ENCODE assay signal across 7 mouse cellular contexts in genomic region chr11:100408076-100408834, GRCm38 (mm10). TPM values are rescaled to one million over a fixed set of nuclear protein-coding genes. Genes with fewer than 3 reads are reported as not detected.
DNase-seq lines count a peak whose midpoint lies in the region; ATAC-seq and TF ChIP-seq lines count a peak whose summit lies in the region.

No protein-coding gene starts in this region.

- no peak overlapping the region for H3K9ac ChIP-seq in hindbrain, embryonic 14.5 days
- H3K9ac ChIP-seq in liver, adult 2 months (ENCODE audit: low read depth, low read length) = no peak overlapping the region

- DNase-seq in urinary bladder, postnatal 36 days (ENCODE audit: low spot score in 2 of 2) = peak; percentile 64 to 78
- no peak for DNase-seq in urinary bladder, postnatal 10 days (ENCODE audit: low spot score)
- peak; percentile 73 to 86 for DNase-seq in adrenal gland, postnatal 36 days
- peak; percentile 67 for DNase-seq in hindbrain, embryonic 14.5 days (ENCODE audit: low spot score)
- peak; percentile 46 for DNase-seq in liver, adult 2 months (ENCODE audit: extremely low read depth, low read depth, low spot score)

- no peak overlapping the region for H3K4me3 ChIP-seq in embryonic fibroblast, embryonic 13.5 days (ENCODE audit: insufficient read depth, low read length)
- no peak overlapping the region for H3K4me3 ChIP-seq in hindbrain, embryonic 14.5 days (replicated peaks; ENCODE audit: low read length)
- no peak overlapping the region for H3K4me3 ChIP-seq in liver, adult 2 months (ENCODE audit: insufficient read depth, low read depth, low read length)
- no peak overlapping the region for H3K4me3 ChIP-seq in small intestine, adult 2 months (ENCODE audit: low read depth, low read length)

- no peaks in the 10 kb centered on the region for H3K27me3 ChIP-seq in hindbrain, embryonic 14.5 days (ENCODE audit: control insufficient read depth, insufficient read depth, low read length)
- no peaks in the 10 kb centered on the region for H3K27me3 ChIP-seq in liver, adult 2 months (ENCODE audit: control insufficient read depth, insufficient read depth, low read length)
- H3K27me3 ChIP-seq in small intestine, adult 2 months (ENCODE audit: control insufficient read depth, insufficient read depth, low read length) = no peaks in the 10 kb centered on the region

- WGBS in hindbrain, embryonic 14.5 days = 47% methylated on average over 10 of the region's 10 CpGs
- 38% methylated on average over 10 of the region's 10 CpGs for WGBS in liver, adult 2 months
- WGBS in small intestine, adult 2 months = 31% methylated on average over 10 of the region's 10 CpGs

- peaks cover 12% of the 10 kb centered on the region for H3K36me3 ChIP-seq in hindbrain, embryonic 14.5 days (replicated peaks; ENCODE audit: control insufficient read depth, insufficient read depth)
- H3K36me3 ChIP-seq in liver, adult 2 months (ENCODE audit: control insufficient read depth, insufficient read depth, low read length) = no peaks in the 10 kb centered on the region
- H3K36me3 ChIP-seq in small intestine, adult 2 months (ENCODE audit: control insufficient read depth, insufficient read depth, low read length) = no peaks in the 10 kb centered on the region

- H3K4me2 ChIP-seq in hindbrain, embryonic 14.5 days (replicated peaks) = no peak overlapping the region

- no peak overlapping the region for H3K27ac ChIP-seq in embryonic fibroblast, embryonic 13.5 days (ENCODE audit: insufficient read depth, low read length)
- no peak overlapping the region for H3K27ac ChIP-seq in hindbrain, embryonic 14.5 days
- H3K27ac ChIP-seq in liver, adult 2 months (replicated peaks; ENCODE audit: insufficient read depth, low read depth, low read length) = no peak overlapping the region
- no peak overlapping the region for H3K27ac ChIP-seq in small intestine, adult 2 months (ENCODE audit: insufficient read depth, low read depth, low read length)

- no peak for TF ChIP-seq POLR2A in embryonic fibroblast, embryonic 13.5 days (IDR thresholded peaks at IDR 0.05; ENCODE audit: low read depth, low read length)
- no peak for TF ChIP-seq POLR2A in liver, adult 2 months (IDR thresholded peaks at IDR 0.05; ENCODE audit: extremely low read depth, insufficient read depth, low read length)
- no peak for TF ChIP-seq POLR2A in small intestine, adult 2 months (IDR thresholded peaks at IDR 0.05; ENCODE audit: low read depth, low read length)

- ATAC-seq in hindbrain, embryonic 14.5 days (ENCODE audit: low FRiP score) = no peak

- no peaks in the 10 kb centered on the region for H3K9me3 ChIP-seq in hindbrain, embryonic 14.5 days (ENCODE audit: control insufficient read depth, low read length)

- H3K4me1 ChIP-seq in embryonic fibroblast, embryonic 13.5 days (ENCODE audit: control insufficient read depth, insufficient read depth, low read length) = peaks cover 6% of the 10 kb centered on the region; the same call in 1 of the 2 replicates
- H3K4me1 ChIP-seq in hindbrain, embryonic 14.5 days (replicated peaks; ENCODE audit: control insufficient read depth, insufficient read depth, low read length) = no peaks in the 10 kb centered on the region; the same call in 1 of the 2 replicates
- no peaks in the 10 kb centered on the region for H3K4me1 ChIP-seq in liver, adult 2 months (ENCODE audit: control insufficient read depth, insufficient read depth, low read length)
- peaks cover 8% of the 10 kb centered on the region for H3K4me1 ChIP-seq in small intestine, adult 2 months (ENCODE audit: control insufficient read depth, insufficient read depth, insufficient read length, low read length)

- TF ChIP-seq CTCF in embryonic fibroblast, embryonic 13.5 days (IDR thresholded peaks at IDR 0.05; ENCODE audit: borderline replicate concordance, insufficient read depth, low read length) = peak; percentile 41; the same call in 1 of the 2 replicates
- peak; percentile 81 for TF ChIP-seq CTCF in liver, adult 2 months (IDR thresholded peaks at IDR 0.05; ENCODE audit: low read depth, low read length)
- peak; percentile 84; the same call in 1 of the 2 replicates for TF ChIP-seq CTCF in small intestine, adult 2 months (IDR thresholded peaks at IDR 0.05; ENCODE audit: extremely low read depth, insufficient read length, insufficient replicate concordance, low read depth, low read length)

- no peaks in the 10 kb centered on the region for H3K79me2 ChIP-seq in liver, adult 2 months (ENCODE audit: control insufficient read depth, insufficient read depth, low read length)

RNA-seq across cellular contexts. Expression of gene P3h4, which starts 6.4 kb away (rescaled TPM):
- total RNA-seq in adrenal gland, postnatal 36 days (2021) = 10 to 100 TPM; 26.3 to 40.5 TPM
- 75.2 and 85.8 TPM in 2 replicates for polyA plus RNA-seq in embryonic fibroblast, embryonic 13.5 days (2011; ENCODE audit: insufficient read length, low read depth, missing spikeins)
- 19.1 and 20.4 TPM in 2 replicates for polyA plus RNA-seq in hindbrain, embryonic 14.5 days (2014; fragmentation: Nextera tagmentation; extraction: Ambion mirVana)
- 1.2 and 1.5 TPM in 2 replicates for total RNA-seq in liver, adult 2 months (2014; rRNA removed)
- 0.81 and 1.2 TPM in 2 replicates for polyA plus RNA-seq in liver, adult 2 months (2012; rRNA removed)
- polyA plus RNA-seq in small intestine, adult 2 months (2012; rRNA removed) = 11.4 and 12.8 TPM in 2 replicates

RNA-seq across cellular contexts. Expression of gene Fkbp10, which starts 7.2 kb away (rescaled TPM):
- total RNA-seq in adrenal gland, postnatal 36 days (2021) = 10 to 100 TPM; 23.7 to 27.2 TPM
- 283 and 298 TPM in 2 replicates for polyA plus RNA-seq in embryonic fibroblast, embryonic 13.5 days (2011; ENCODE audit: insufficient read length, low read depth, missing spikeins)
- 22.7 and 24.7 TPM in 2 replicates for polyA plus RNA-seq in hindbrain, embryonic 14.5 days (2014; fragmentation: Nextera tagmentation; extraction: Ambion mirVana)
- total RNA-seq in liver, adult 2 months (2014; rRNA removed) = 0.74 and 1.1 TPM in 2 replicates
- 1.7 and 1.9 TPM in 2 replicates for polyA plus RNA-seq in liver, adult 2 months (2012; rRNA removed)
- polyA plus RNA-seq in small intestine, adult 2 months (2012; rRNA removed) = 7.2 and 10.0 TPM in 2 replicates

RNA-seq across cellular contexts. Expression of gene Jup, which starts 10.7 kb away (rescaled TPM):
- 10 to 100 TPM; 73.9 to 87.1 TPM for total RNA-seq in adrenal gland, postnatal 36 days (2021)
- polyA plus RNA-seq in embryonic fibroblast, embryonic 13.5 days (2011; ENCODE audit: insufficient read length, low read depth, missing spikeins) = 61.1 and 82.2 TPM in 2 replicates
- 59.6 and 60.2 TPM in 2 replicates for polyA plus RNA-seq in hindbrain, embryonic 14.5 days (2014; fragmentation: Nextera tagmentation; extraction: Ambion mirVana)
- total RNA-seq in liver, adult 2 months (2014; rRNA removed) = 18.3 and 27.5 TPM in 2 replicates
- 69.5 and 86.0 TPM in 2 replicates for polyA plus RNA-seq in liver, adult 2 months (2012; rRNA removed)
- 253 and 689 TPM in 2 replicates for polyA plus RNA-seq in small intestine, adult 2 months (2012; rRNA removed)

RNA-seq across cellular contexts. Expression of gene Nt5c3b, which starts 33.4 kb away (rescaled TPM):
- 10 to 100 TPM; 53.8 to 58.2 TPM for total RNA-seq in adrenal gland, postnatal 36 days (2021)
- 44.8 and 52.0 TPM in 2 replicates for polyA plus RNA-seq in embryonic fibroblast, embryonic 13.5 days (2011; ENCODE audit: insufficient read length, low read depth, missing spikeins)
- 98.5 and 101 TPM in 2 replicates for polyA plus RNA-seq in hindbrain, embryonic 14.5 days (2014; fragmentation: Nextera tagmentation; extraction: Ambion mirVana)
- 4.4 and 5.2 TPM in 2 replicates for total RNA-seq in liver, adult 2 months (2014; rRNA removed)
- 3.9 and 4.8 TPM in 2 replicates for polyA plus RNA-seq in liver, adult 2 months (2012; rRNA removed)
- polyA plus RNA-seq in small intestine, adult 2 months (2012; rRNA removed) = 7.9 and 8.4 TPM in 2 replicates

RNA-seq across cellular contexts. Expression of gene Klhl10, which starts 33.5 kb away (rescaled TPM):
- total RNA-seq in adrenal gland, postnatal 36 days (2021) = 1 to 10 TPM in 1 of 2 experiments, under 1 TPM in 1; 0.63 to 1.2 TPM
- polyA plus RNA-seq in embryonic fibroblast, embryonic 13.5 days (2011; ENCODE audit: insufficient read length, low read depth, missing spikeins) = 0.40 and 0.77 TPM in 2 replicates
- polyA plus RNA-seq in hindbrain, embryonic 14.5 days (2014; fragmentation: Nextera tagmentation; extraction: Ambion mirVana) = 0.52 and 0.74 TPM in 2 replicates
- total RNA-seq in liver, adult 2 months (2014; rRNA removed) = 0.18 TPM in 1 of 2 replicates, not detected in the other
- polyA plus RNA-seq in liver, adult 2 months (2012; rRNA removed) = 0.05 TPM in 1 of 2 replicates, not detected in the other
- 0.04 TPM in 1 of 2 replicates, not detected in the other for polyA plus RNA-seq in small intestine, adult 2 months (2012; rRNA removed)

Comparison
In these comparisons a context has a peak if more than half of its experiments do, and no peak if none do; other contexts are left out.
1. RNA of gene Fkbp10, which starts 7.2 kb away (polyA plus RNA-seq): 283 to 298 TPM in embryonic fibroblast, embryonic 13.5 days; 22.7 to 24.7 TPM in hindbrain, embryonic 14.5 days, 7.2 to 10.0 TPM in small intestine, adult 2 months and 1.7 to 1.9 TPM in liver, adult 2 months; every median in the first group is over 10 times any median in the second.
2. Peak in every context shown above with its lines, with median percentiles within 50 percentile points of each other: CTCF ChIP-seq.